Mouse (Mus musculus): ENCODE measurements around the gene Snhg11.
"Not testable (repeated sequence)": the region's sequence is repeated elsewhere in the genome, so short reads cannot be mapped to it uniquely, and the experiment has no call there.

Snhg11 gene

DNA sequence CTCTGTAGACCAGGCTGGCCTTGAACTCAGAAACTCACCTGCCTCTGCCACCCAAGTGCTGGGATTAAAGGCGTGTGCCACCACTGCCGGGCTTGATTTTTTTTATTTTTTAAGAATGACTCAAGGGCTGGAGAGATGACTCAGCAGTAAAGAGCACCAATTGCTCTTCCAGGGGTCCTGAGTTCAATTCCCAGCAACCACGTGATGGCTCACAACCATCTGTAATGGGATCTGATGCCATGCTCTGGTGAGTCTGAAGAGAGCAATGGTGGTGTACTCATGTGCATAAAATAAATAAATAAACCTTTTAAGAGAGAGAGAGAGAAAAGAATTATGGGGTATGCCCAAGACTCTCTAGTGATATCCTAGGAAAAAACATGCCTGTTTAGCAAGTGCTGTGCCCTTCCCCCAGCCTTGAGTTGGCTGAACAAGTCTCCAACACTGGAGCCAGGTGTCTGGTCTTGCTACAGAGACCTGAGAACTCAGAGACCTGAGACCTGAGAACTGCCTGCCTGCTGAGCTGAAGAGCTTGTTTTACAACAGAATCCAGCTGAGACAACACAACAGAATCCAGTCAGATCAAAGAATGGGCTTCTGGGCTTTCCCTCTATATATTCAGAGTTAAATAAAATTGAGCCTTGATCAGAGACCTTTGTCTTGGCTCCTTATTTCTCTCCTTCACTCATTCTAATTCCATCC lies 5.8 kb upstream of the Snhg11 start:
- DNase-seq (ENCODE audit: low spot score), result no peak

DNA sequence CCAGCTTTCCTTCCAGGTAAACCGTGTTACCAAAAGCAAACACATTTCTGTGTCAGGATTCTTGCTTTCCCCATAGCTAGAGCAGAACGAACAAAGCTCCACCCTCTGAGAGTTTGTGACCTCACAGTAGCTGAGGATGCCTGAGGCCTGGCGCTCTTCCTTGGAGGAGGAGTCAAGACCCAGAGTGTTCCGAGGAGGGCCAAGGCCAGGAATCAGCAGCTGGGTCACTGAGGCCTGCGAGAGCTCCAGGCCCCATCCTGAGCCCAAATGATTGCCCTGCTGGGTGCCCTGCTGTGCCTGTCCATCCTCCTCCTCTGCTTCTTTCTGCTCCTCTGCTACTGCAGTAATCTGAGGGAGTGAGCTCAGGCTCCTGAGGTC lies 5.3 kb upstream of the Snhg11 start:
- no peak for DNase-seq (ENCODE audit: low spot score)

DNA sequence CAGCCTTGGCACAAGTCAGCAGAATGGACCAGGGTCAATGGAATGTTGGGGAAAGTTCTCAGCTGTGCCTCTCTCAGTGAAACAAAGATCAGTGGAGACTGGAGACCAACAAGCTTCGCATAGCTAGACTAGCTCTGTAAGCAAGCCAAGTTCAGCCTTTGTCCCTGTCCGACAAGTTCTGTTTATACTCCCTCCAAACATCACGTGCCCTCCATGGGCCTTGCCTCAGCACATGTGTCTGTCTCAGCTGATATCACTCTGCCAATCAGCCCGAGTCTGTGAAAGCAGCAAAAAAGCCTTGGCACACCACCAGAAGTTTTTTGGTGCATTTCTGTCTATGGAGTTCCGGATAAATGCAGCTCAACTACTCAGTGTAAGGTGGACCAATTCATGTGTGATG lies 2.4 kb upstream of the Snhg11 start:
- DNase-seq (ENCODE audit: low spot score), result no peak

DNA sequence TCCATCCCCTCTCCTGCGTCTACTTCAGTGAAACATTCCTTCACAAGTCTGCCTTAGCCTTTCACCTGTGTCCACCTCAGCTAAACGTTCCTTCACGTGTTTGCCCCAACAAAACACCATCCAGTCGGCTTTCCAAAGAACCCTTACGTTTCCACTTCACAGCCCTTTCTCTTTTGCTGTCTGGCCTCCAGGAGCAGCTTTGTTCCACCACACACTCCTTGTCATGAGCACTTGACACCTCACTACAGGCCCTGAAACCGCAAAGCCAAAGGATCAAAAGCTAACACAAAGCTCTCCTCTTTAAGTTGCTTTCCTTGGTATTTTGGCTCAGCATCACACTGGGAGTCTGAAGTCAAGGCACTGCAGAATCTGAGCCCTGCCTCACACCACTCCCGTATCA lies 1.9 kb upstream of the Snhg11 start:
- DNase-seq (ENCODE audit: low spot score), result no peak

- DNase-seq (ENCODE audit: low spot score), result no peak
Observed at GRCm38 (mm10) chr2:158376123-158376687, 767 bp downstream of the Snhg11 start.

- DNase-seq (ENCODE audit: low spot score), result no peak
Observed at GRCm38 (mm10) chr2:158376798-158377197, 1.4 kb downstream of the Snhg11 start.

- DNase-seq (ENCODE audit: low spot score), result no peak
Observed at GRCm38 (mm10) chr2:158377811-158378210, 2.4 kb downstream of the Snhg11 start.

GRCm38 (mm10) chr2:158379354-158380078 lies 4.1 kb downstream of the Snhg11 start:
- peak; percentile 15 for DNase-seq (ENCODE audit: low spot score)

DNA sequence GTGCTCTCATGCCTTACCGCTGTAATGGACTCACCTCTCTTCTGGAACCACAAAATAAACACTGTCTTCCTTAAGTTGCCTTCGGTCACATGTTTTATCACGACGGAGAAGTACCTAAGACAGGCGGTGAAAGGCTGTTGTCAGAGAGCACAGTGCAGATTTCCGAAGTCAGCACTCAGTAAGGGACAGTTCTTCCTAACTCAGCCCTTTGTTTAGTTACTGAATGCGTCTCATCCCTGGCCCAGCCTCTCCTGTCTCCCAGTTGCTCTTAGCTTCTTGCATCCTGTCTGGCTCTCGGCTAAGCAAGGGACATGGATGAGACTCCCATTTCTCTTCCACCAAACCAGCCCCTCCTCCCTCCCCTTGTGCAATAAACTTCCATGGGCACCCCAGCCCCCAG lies 10.6 kb downstream of the Snhg11 start:
- no peak for DNase-seq (ENCODE audit: low spot score)

DNA sequence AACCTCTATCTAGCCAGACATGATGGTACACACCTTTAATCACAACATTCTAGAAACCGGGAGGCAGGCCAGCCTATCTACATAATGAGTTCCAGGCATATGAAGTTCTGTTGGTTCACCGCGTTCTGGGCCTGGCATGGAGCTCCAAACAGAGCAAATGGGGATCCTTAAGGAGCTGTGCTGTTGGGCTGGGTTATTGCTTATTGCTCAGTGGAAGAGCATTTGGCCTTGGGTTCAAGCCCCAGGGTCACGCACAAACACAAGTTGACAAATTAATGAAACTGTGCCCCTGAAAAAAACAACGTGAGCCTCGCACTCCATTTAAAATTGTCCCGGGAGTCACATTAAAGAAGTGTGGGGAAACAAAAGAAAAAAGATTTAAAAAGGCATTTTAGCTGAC lies 14.0 kb downstream of the Snhg11 start:
- no peak for DNase-seq (ENCODE audit: low spot score)

DNA sequence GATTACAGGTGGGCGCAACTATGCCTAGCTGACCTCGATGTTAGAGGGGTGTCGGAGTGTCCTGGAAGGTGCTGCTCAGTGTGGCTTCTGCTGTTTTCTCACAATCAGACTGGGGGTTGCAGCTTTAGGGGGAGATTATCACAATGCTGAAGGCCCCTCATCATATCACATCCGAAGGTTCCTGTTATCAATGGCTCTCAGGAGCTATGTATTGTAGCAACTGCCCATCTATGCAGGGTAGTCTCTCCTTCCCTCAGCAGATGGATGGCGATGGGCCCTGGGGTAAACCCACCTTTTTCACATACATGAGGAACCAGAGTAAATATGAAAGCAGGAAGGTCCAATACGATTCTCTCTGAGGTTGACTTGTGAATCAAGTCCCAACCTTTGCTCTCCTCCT lies 20.9 kb downstream of the Snhg11 start:
- no peak for DNase-seq (ENCODE audit: low spot score)

- DNase-seq (ENCODE audit: low spot score), result not testable (repeated sequence)
Observed at GRCm38 (mm10) chr2:158397140-158397539, 21.7 kb downstream of the Snhg11 start.

- no peak for DNase-seq (ENCODE audit: low spot score)
Observed at GRCm38 (mm10) chr2:158402915-158403314, 27.5 kb downstream of the Snhg11 start.

- DNase-seq (ENCODE audit: low spot score), result no peak
Observed at GRCm38 (mm10) chr2:158408997-158409594, 33.7 kb downstream of the Snhg11 start.

DNA sequence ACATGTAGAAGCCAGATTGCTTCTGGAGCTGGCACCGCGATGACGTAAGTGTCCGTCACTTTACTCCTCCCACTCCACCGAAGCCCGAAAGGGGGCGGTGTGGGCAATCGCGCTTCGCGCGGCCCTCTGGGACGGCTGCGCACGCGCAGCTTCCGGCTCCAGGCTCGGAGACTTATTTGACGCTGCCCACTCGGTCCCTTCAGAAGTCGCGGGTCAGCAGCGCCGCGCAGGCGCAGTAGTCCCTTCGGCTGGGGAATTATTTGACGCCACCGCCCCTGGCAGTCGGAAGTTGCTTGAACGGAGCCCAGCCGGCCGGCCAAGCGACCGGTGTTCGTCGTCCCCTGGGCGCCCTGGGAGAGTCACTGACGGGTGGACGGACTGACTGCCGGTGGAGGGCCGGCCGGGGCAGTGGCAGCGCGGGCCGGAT lies 34.2 kb downstream of the Snhg11 start, which contains the start of gene Ralgapb:
Ralgapb (plus strand) TSS at position 254 of the 427 bp plus-strand sequence.
- DNase-seq (ENCODE audit: low spot score), result peak; percentile 97

DNA sequence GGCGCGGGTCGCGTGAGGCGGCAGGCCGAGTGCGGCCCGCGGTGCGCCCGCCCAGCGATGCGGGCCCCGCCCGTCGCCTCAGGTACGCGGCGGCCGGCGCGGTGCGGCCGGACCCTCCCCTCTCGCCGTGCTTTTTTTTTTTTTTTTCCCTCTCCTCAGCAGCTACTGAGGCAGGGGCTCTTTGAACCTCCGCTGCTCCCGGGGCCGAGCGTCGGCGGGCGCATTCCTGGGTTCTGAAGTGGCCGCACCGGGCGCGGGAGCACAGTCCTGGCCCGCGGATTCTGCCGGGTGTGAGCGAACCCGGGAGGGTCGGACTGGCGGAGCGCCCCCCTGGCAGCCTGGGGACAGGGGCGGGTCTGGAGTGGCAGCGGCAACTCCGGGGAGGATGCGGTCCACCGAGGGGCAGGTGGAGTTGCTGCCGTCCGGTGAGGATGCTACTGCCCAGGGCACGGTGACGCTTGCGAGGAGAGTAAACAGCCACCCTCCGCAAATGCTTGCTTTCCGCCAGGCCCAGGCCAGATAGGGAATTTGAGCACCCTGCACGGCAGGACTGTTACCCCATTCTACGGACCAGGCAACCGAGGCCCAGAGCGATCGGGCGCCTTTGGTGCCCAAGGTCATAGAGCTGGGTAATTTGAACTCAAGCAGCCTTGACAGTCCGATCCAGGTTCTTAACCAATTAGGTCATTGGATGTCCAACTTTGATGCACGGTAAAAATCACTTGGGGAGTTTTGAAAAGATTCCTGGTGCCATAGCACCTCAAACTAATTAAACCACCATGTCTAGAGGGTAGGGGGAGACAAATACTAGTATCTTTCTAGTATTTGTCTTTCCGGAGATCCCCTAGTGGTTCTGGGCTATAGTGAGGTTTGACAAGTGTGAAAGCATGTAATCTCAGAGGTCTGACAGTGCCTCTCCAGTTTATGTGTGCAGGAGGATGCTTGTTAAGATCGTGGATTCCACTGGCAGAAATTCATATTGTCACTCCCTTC lies 34.9 kb downstream of the Snhg11 start:
- peak; percentile 40 for DNase-seq (ENCODE audit: low spot score)

DNA sequence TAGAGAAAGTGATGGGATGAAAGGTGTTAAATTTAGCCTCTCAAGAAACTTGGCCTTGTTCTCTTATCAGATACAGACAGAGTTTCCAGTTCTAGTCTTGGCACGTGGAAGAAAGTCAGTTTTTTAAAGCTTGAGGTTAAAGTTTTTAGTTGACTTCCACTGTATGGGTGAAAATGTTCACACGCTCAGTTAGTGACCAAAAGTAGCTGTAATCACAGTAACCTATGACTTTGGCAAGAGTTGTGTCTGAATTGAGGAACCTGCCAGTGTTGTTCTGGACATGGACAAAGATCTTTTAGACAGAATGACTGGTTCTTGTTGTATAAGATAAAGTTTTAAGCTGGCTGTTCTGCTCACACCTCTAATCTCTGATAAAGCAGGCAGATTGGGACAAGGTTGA lies 37.8 kb downstream of the Snhg11 start:
- DNase-seq (ENCODE audit: low spot score), result no peak

DNA sequence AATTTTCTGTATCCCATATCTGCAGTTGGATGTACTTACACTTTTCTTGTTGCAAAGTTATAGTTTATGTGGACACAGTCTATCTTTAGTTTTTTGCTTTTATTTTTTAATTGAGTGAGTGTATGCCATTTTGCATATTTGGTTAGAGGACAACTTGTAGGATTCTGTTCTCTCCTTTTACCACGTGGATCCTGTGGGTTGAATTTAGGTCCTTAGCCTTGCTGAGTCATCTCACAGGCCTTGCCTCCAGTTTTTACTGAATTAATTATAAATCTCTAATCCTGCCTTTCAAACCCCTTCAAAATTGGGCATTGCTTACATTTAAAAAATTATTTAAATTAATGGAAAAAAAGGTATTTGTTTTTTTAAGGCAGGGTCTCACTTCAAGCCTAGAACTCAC lies 40.4 kb downstream of the Snhg11 start:
- no peak for DNase-seq (ENCODE audit: low spot score)

- no peak for DNase-seq (ENCODE audit: low spot score)
Observed at GRCm38 (mm10) chr2:158418663-158419062, 43.2 kb downstream of the Snhg11 start.

Data from spleen, adult 12 weeks (tissue).